Mouse (Mus musculus): ENCODE results near the gene Fmnl1.

GRCm38 (mm10) chr11:103180426-103180825 is 9.5 kb downstream of the Fmnl1 start:
- TF ChIP-seq CTCF (IDR thresholded peaks at IDR 0.05; ENCODE audit: borderline replicate concordance, insufficient read depth, low read depth, low read length) (no peak), POLR2A (IDR thresholded peaks at IDR 0.05; ENCODE audit: borderline replicate concordance, insufficient read depth, low read length) (no peak)

Measured in cerebellum, adult 2 months (tissue).